Mouse (Mus musculus): ENCODE data around the gene Art4. TPM values are rescaled to one million over a fixed set of nuclear protein-coding genes. Genes with fewer than 3 reads are reported as not detected.

The Art4 gene
- polyA plus RNA-seq, 1 experiment from 2014 or later, result 0.99 TPM

DNA sequence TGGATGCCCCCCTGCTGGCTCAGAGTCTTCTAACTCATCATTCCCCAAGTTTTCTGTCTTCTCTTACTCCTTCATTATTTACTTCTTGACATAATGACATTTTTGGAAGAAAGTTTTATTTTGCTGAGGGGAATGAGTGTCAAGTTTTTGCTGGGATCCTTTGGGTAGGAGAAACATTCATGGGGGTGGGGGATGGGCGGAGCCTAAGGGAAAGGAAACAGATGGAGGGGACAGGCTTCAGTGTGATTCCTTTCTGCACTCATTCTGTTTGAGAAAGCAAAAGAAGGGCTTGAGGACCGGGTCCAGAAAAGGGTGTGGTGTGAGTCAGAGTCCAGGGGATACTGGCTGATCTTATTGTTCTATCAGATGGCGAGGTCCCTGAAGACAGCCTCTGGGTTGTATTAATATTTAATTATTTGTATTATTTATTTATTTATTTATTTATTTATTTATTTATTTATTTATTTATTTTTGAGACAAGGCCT lies 25.9 kb upstream of the Art4 start:
- H3K27ac ChIP-seq (ENCODE audit: low read depth, low read length), result no peak overlapping the region
- no peak for ATAC-seq (replicated peaks; ENCODE audit: low FRiP score)
- no peaks in the 10 kb centered on the region for H3K9me3 ChIP-seq (ENCODE audit: control insufficient read depth, low read length)
- H3K4me2 ChIP-seq (ENCODE audit: low read depth, low read length, severe bottlenecking), result no peak overlapping the region
- DNase-seq (ENCODE audit: low spot score), result no peak
- no peak overlapping the region for H3K9ac ChIP-seq (ENCODE audit: low read length)
- H3K27me3 ChIP-seq (ENCODE audit: control insufficient read depth, insufficient read depth, low read length), result no peaks in the 10 kb centered on the region
- 84% methylated on average over 3 of the region's 3 CpGs for WGBS
- no peaks in the 10 kb centered on the region for H3K36me3 ChIP-seq (ENCODE audit: control insufficient read depth, insufficient read depth, low read length)
- H3K4me1 ChIP-seq (replicated peaks; ENCODE audit: control insufficient read depth, insufficient read depth, low read length), result no peaks in the 10 kb centered on the region
- H3K4me3 ChIP-seq (ENCODE audit: low read depth, low read length), result no peak overlapping the region

DNA sequence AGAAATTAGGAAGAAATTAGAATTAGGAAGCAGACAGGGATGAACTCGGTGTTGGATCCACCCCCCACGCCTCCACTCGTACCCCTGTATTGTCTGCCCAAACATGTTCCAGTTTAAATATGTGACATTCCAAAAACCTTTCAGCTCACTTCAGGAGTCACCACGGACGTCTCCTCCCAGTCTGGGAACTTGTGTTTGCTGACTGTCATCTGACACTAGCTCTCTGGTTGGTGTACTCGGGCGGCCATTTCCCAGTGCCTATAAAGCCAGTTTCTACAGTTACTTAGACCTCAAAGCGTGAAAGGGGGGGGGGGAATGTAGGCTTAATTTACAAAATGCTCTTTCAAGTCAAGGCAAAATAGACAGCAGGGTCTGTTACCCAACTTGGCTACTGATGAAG lies 24.1 kb upstream of the Art4 start:
- Histone ChIP-seq H3K27me3 (ENCODE audit: control insufficient read depth, insufficient read depth, low read length) (no peaks in the 10 kb centered on the region), H3K27ac (ENCODE audit: low read depth, low read length) (no peak overlapping the region), H3K4me1 (replicated peaks; ENCODE audit: control insufficient read depth, insufficient read depth, low read length) (no peaks in the 10 kb centered on the region), H3K4me2 (ENCODE audit: low read depth, low read length, severe bottlenecking) (no peak overlapping the region), H3K9ac (ENCODE audit: low read length) (no peak overlapping the region), H3K4me3 (ENCODE audit: low read depth, low read length) (no peak overlapping the region), H3K36me3 (ENCODE audit: control insufficient read depth, insufficient read depth, low read length) (no peaks in the 10 kb centered on the region), H3K9me3 (ENCODE audit: control insufficient read depth, low read length) (no peaks in the 10 kb centered on the region)
- ATAC-seq (replicated peaks; ENCODE audit: low FRiP score), result no peak
- whole genome bisulfite sequencing, result 82% methylated on average over 8 of the region's 8 CpGs
- no peak for DNase-seq (ENCODE audit: low spot score)

DNA sequence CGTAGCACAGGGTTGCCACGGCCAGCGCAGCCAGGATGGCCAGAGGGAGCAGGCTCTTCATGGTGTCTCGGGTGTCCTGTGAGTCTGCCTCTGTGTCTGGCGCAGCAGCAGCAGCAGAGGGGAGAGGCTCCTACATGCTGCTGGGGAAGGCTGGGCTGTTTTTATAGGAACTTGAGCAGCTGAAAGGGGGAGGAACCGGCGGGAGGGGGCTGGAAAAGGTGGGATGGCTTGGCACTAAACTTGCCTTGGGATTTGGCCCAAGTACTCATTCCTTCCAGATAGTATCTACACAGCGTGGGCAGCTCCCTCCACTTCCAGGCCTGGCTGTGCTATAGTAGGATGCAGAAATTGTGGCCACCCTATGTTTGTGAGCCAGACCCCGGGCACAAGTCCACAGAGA lies 18.1 kb upstream of the Art4 start, which contains the start of gene Mgp:
Gene Mgp (minus strand): TSS at position 154 of the 400 bp plus-strand sequence.
- WGBS, result 61% methylated on average over 9 of the region's 9 CpGs
- Histone ChIP-seq H3K36me3 (ENCODE audit: control insufficient read depth, insufficient read depth, low read length) (no peaks in the 10 kb centered on the region), H3K4me2 (ENCODE audit: low read depth, low read length, severe bottlenecking) (no peak within 1 kb of the TSS), H3K9ac (ENCODE audit: low read length) (no peak within 1 kb of the TSS), H3K27ac (ENCODE audit: low read depth, low read length) (no peak within 1 kb of the TSS), H3K27me3 (ENCODE audit: control insufficient read depth, insufficient read depth, low read length) (no peaks in the 10 kb centered on the region), H3K4me3 (ENCODE audit: low read depth, low read length) (no peak within 1 kb of the TSS), H3K9me3 (ENCODE audit: control insufficient read depth, low read length) (no peaks in the 10 kb centered on the region), H3K4me1 (replicated peaks; ENCODE audit: control insufficient read depth, insufficient read depth, low read length) (no peaks in the 10 kb centered on the region)
- ATAC-seq (replicated peaks; ENCODE audit: low FRiP score) (no peak), DNase-seq (ENCODE audit: low spot score) (no peak)

- H3K36me3 ChIP-seq (ENCODE audit: control insufficient read depth, insufficient read depth, low read length), result no peaks in the 10 kb centered on the region
- H3K4me2 ChIP-seq (ENCODE audit: low read depth, low read length, severe bottlenecking), result no peak overlapping the region
- no peaks in the 10 kb centered on the region for H3K4me1 ChIP-seq (replicated peaks; ENCODE audit: control insufficient read depth, insufficient read depth, low read length)
- no peak overlapping the region for H3K27ac ChIP-seq (ENCODE audit: low read depth, low read length)
- H3K9me3 ChIP-seq (ENCODE audit: control insufficient read depth, low read length), result no peaks in the 10 kb centered on the region
- DNase-seq (ENCODE audit: low spot score), result no peak
- no peaks in the 10 kb centered on the region for H3K27me3 ChIP-seq (ENCODE audit: control insufficient read depth, insufficient read depth, low read length)
- WGBS, result 81% methylated on average over 8 of the region's 8 CpGs
- H3K4me3 ChIP-seq (ENCODE audit: low read depth, low read length), result no peak overlapping the region
- no peak for ATAC-seq (replicated peaks; ENCODE audit: low FRiP score)
- no peak overlapping the region for H3K9ac ChIP-seq (ENCODE audit: low read length)
Observed at GRCm38 (mm10) chr6:136874599-136874998, 17.1 kb upstream of the Art4 start.

DNA sequence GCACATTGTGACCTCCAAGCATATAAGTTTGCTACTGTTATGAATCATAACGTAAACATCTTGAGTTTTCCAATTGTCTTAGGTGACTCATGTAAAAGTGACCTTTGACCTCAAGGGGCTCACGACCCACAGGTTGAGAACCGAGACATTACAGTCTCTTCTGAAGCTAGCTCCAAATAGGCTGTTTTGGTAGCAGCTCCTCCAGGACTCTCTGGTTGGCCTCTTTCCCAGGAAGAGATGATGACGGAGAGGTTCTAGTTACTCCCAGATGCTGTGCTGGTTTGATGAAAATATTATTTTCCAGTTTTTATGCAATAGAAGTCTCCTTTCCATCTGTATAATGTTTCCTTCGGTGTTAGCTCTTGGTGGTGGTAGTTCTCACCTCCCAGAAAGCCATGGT lies 11.4 kb upstream of the Art4 start:
- WGBS, result 85% methylated on average over 5 of the region's 5 CpGs
- DNase-seq (ENCODE audit: low spot score) (no peak), ATAC-seq (replicated peaks; ENCODE audit: low FRiP score) (no peak)
- H3K27ac ChIP-seq (ENCODE audit: low read depth, low read length), result no peak overlapping the region
- H3K9me3 ChIP-seq (ENCODE audit: control insufficient read depth, low read length), result no peaks in the 10 kb centered on the region
- no peak overlapping the region for H3K4me2 ChIP-seq (ENCODE audit: low read depth, low read length, severe bottlenecking)
- H3K27me3 ChIP-seq (ENCODE audit: control insufficient read depth, insufficient read depth, low read length), result no peaks in the 10 kb centered on the region
- no peak overlapping the region for H3K4me3 ChIP-seq (ENCODE audit: low read depth, low read length)
- H3K36me3 ChIP-seq (ENCODE audit: control insufficient read depth, insufficient read depth, low read length), result no peaks in the 10 kb centered on the region
- H3K4me1 ChIP-seq (replicated peaks; ENCODE audit: control insufficient read depth, insufficient read depth, low read length), result no peaks in the 10 kb centered on the region
- H3K9ac ChIP-seq (ENCODE audit: low read length), result no peak overlapping the region

DNA sequence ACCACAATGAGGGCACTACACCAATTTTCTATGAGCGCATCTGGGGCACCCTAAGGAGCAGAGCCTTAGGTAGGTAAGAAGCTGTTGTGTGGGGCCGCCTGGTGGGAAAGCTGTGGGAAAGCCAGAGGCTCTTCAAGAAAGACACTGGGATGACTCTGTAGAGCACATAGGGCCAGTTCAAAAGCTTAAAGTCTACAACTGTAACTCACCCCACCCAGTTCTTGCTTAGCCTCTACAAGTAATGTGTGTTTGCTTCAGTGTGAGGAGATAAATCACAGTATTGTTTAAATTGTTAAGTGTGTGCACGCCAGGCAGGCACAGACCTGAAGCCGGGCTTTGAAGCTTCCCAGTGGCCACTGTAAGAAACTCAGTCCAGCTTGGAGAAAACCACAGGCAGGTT lies 8.6 kb upstream of the Art4 start:
- no peak for ATAC-seq (replicated peaks; ENCODE audit: low FRiP score)
- Histone ChIP-seq H3K27me3 (ENCODE audit: control insufficient read depth, insufficient read depth, low read length) (no peaks in the 10 kb centered on the region), H3K4me1 (replicated peaks; ENCODE audit: control insufficient read depth, insufficient read depth, low read length) (no peaks in the 10 kb centered on the region), H3K9me3 (ENCODE audit: control insufficient read depth, low read length) (no peaks in the 10 kb centered on the region), H3K4me3 (ENCODE audit: low read depth, low read length) (no peak overlapping the region), H3K9ac (ENCODE audit: low read length) (no peak overlapping the region), H3K27ac (ENCODE audit: low read depth, low read length) (no peak overlapping the region), H3K36me3 (ENCODE audit: control insufficient read depth, insufficient read depth, low read length) (no peaks in the 10 kb centered on the region), H3K4me2 (ENCODE audit: low read depth, low read length, severe bottlenecking) (no peak overlapping the region)
- no peak for DNase-seq (ENCODE audit: low spot score)
- 79% methylated on average over 4 of the region's 4 CpGs for WGBS

GRCm38 (mm10) chr6:136865360-136865759 lies 7.8 kb upstream of the Art4 start:
- H3K36me3 ChIP-seq (ENCODE audit: control insufficient read depth, insufficient read depth, low read length), result no peaks in the 10 kb centered on the region
- no peak overlapping the region for H3K4me2 ChIP-seq (ENCODE audit: low read depth, low read length, severe bottlenecking)
- H3K4me3 ChIP-seq (ENCODE audit: low read depth, low read length), result no peak overlapping the region
- H3K4me1 ChIP-seq (replicated peaks; ENCODE audit: control insufficient read depth, insufficient read depth, low read length), result no peaks in the 10 kb centered on the region
- H3K9me3 ChIP-seq (ENCODE audit: control insufficient read depth, low read length), result no peaks in the 10 kb centered on the region
- ATAC-seq (replicated peaks; ENCODE audit: low FRiP score), result no peak
- no peaks in the 10 kb centered on the region for H3K27me3 ChIP-seq (ENCODE audit: control insufficient read depth, insufficient read depth, low read length)
- H3K27ac ChIP-seq (ENCODE audit: low read depth, low read length), result no peak overlapping the region
- no peak overlapping the region for H3K9ac ChIP-seq (ENCODE audit: low read length)
- 90% methylated on average over 5 of the region's 5 CpGs for WGBS
- DNase-seq (ENCODE audit: low spot score), result no peak

- no peak for DNase-seq (ENCODE audit: low spot score)
- ATAC-seq (replicated peaks; ENCODE audit: low FRiP score), result peak; percentile 53; the same call in 1 of the 2 replicates
Observed at GRCm38 (mm10) chr6:136861020-136861419, 3.5 kb upstream of the Art4 start.

DNA sequence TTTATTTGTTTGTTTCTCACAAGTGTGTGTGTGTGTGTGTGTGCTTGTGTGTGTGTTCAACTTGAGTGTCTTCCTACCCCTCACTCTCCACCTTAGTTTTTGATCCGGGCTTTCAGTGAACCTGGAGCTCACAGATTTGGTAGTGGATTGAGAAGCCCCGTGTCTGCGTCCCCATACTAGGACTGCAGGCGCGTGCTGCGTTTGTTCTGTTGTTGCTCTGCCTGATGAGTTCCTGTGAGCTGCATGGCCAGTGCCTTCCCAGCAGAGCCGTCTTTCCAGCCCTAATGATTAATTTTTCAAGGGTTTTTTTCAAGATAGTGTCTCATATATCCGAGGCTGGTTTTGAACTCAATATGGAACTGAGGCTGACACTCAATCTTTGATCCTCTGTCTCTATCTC lies 887 bp upstream of the Art4 start:
- Histone ChIP-seq H3K27me3 (ENCODE audit: control insufficient read depth, insufficient read depth, low read length) (no peaks in the 10 kb centered on the region), H3K36me3 (ENCODE audit: control insufficient read depth, insufficient read depth, low read length) (no peaks in the 10 kb centered on the region), H3K9ac (ENCODE audit: low read length) (no peak overlapping the region), H3K9me3 (ENCODE audit: control insufficient read depth, low read length) (no peaks in the 10 kb centered on the region), H3K4me3 (ENCODE audit: low read depth, low read length) (no peak overlapping the region), H3K4me1 (replicated peaks; ENCODE audit: control insufficient read depth, insufficient read depth, low read length) (no peaks in the 10 kb centered on the region), H3K27ac (ENCODE audit: low read depth, low read length) (no peak overlapping the region), H3K4me2 (ENCODE audit: low read depth, low read length, severe bottlenecking) (no peak overlapping the region)
- 82% methylated on average over 8 of the region's 8 CpGs for WGBS
- no peak for DNase-seq (ENCODE audit: low spot score)
- ATAC-seq (replicated peaks; ENCODE audit: low FRiP score), result no peak

More at GRCm38 (mm10) chr6:136861020-136861419, 3.5 kb upstream of the Art4 start:
- H3K27ac ChIP-seq (ENCODE audit: low read depth, low read length), result no peak overlapping the region
- H3K4me1 ChIP-seq (replicated peaks; ENCODE audit: control insufficient read depth, insufficient read depth, low read length), result no peaks in the 10 kb centered on the region
- no peaks in the 10 kb centered on the region for H3K36me3 ChIP-seq (ENCODE audit: control insufficient read depth, insufficient read depth, low read length)
- H3K4me3 ChIP-seq (ENCODE audit: low read depth, low read length), result no peak overlapping the region
- no peaks in the 10 kb centered on the region for H3K9me3 ChIP-seq (ENCODE audit: control insufficient read depth, low read length)
- WGBS, result 54% methylated on average over 9 of the region's 9 CpGs
- no peak overlapping the region for H3K9ac ChIP-seq (ENCODE audit: low read length)
- H3K27me3 ChIP-seq (ENCODE audit: control insufficient read depth, insufficient read depth, low read length), result no peaks in the 10 kb centered on the region
- no peak overlapping the region for H3K4me2 ChIP-seq (ENCODE audit: low read depth, low read length, severe bottlenecking)
